Mouse (Mus musculus) hindbrain, embryonic 11.5 days (tissue): ENCODE data around the gene Fzd1. TPM values are rescaled to one million over a fixed set of nuclear protein-coding genes. Genes with fewer than 3 reads are reported as not detected.

ENCODE experiments used
- ATAC-seq: fragments of 200-750 bp; cut with Nextera tagmentation; 2 replicates; pipeline ENCODE4 v1.8.0; 2017; ENCODE audit warnings: mild to moderate bottlenecking, moderate TSS enrichment, moderate library complexity; ENCODE audit not compliant: low FRiP score
- DNase-seq: peaks from one replicate; pipeline ENCODE4 v3.0.0-alpha.2; 2015; ENCODE audit warnings: low spot score
- H3K27ac ChIP-seq: fragments of 300-500 bp; sonication (generic); 2 replicates; pipeline ENCODE4 v1.5.1; 2014; ENCODE audit warnings: mild to moderate bottlenecking, low read depth, low read length
- H3K27me3 ChIP-seq: fragments of 300-500 bp; sonication (generic); 2 replicates; pipeline ENCODE4 v1.6.1; 2014; ENCODE audit warnings: mild to moderate bottlenecking, low read length, moderate library complexity, mixed read lengths; ENCODE audit not compliant: control insufficient read depth, insufficient read depth
- H3K36me3 ChIP-seq: fragments of 300-500 bp; sonication (generic); 2 replicates; pipeline ENCODE4 v1.6.1; 2014; ENCODE audit warnings: mild to moderate bottlenecking, low read length, moderate library complexity, mixed read lengths; ENCODE audit not compliant: control insufficient read depth, insufficient read depth
- H3K4me1 ChIP-seq: fragments of 300-500 bp; sonication (generic); replicated peaks from 2 replicates; pipeline ENCODE4 v1.6.1; 2014; ENCODE audit warnings: low read length, mixed read lengths; ENCODE audit not compliant: control insufficient read depth, insufficient read depth
- H3K4me2 ChIP-seq: fragments of 300-500 bp; sonication (generic); replicated peaks from 2 replicates; pipeline ENCODE4 v1.6.1; 2014; ENCODE audit warnings: mild to moderate bottlenecking, low read depth, low read length
- H3K4me3 ChIP-seq: fragments of 300-500 bp; sonication (generic); 2 replicates; pipeline ENCODE4 v1.5.1; 2014; ENCODE audit warnings: low read depth, low read length
- H3K9ac ChIP-seq: fragments of 300-500 bp; sonication (generic); 2 replicates; pipeline ENCODE4 v1.6.1; 2014; ENCODE audit warnings: low read depth, low read length
- H3K9me3 ChIP-seq: fragments of 300-500 bp; sonication (generic); 2 replicates; pipeline ENCODE4 v1.6.1; 2016; ENCODE audit warnings: low read length; ENCODE audit not compliant: control insufficient read depth
- whole genome bisulfite sequencing: fragments of 180-500 bp; shearing (Covaris S2); extraction: QIAGEN DNeasy Blood & Tissue Kit; methylation state at CpG from one replicate; pipeline ENCODE4 v1.1.7; 2014; 5-methylcytosine and 5-hydroxymethylcytosine counted together
- polyA plus RNA-seq: library from polyadenylated mRNA; unstranded; fragments of >200 nt; fragmentation: Nextera tagmentation; extraction: Ambion mirVana; gene quantifications from 2 replicates; pipeline ENCODE4 v1.2.1, GENCODE M21; 2014

The Fzd1 gene
- polyA plus RNA-seq, 1 experiment from 2014 or later: 11.7 TPM

GRCm38 (mm10) chr5:4756871-4757711, 744 bp downstream of the Fzd1 start:
- WGBS: under 1% methylated on average over 61 of the region's 80 CpGs
- peak; percentile 69 for ATAC-seq
- DNase-seq: peak; percentile 78

GRCm38 (mm10) chr5:4756001-4756681, 1.7 kb downstream of the Fzd1 start:
- 2% methylated on average over 43 of the region's 43 CpGs for WGBS

More at GRCm38 (mm10) chr5:4756871-4757711, 744 bp downstream of the Fzd1 start:
- no peaks in the 10 kb centered on the region for H3K9me3 ChIP-seq
- H3K27ac ChIP-seq: peak overlapping the region; percentile 91
- no peaks in the 10 kb centered on the region for H3K36me3 ChIP-seq
- H3K27me3 ChIP-seq: peaks cover 8% of the 10 kb centered on the region; the same call in 1 of the 2 replicates
- peak overlapping the region; percentile 80 for H3K9ac ChIP-seq
- peak overlapping the region; percentile 99 for H3K4me2 ChIP-seq
- no peaks in the 10 kb centered on the region for H3K4me1 ChIP-seq
- peak overlapping the region; percentile 78 for H3K4me3 ChIP-seq

GRCm38 (mm10) chr5:4755326-4755725, 2.5 kb downstream of the Fzd1 start:
- no peak for DNase-seq
- WGBS: 26% methylated on average over 11 of the region's 11 CpGs

More at GRCm38 (mm10) chr5:4756001-4756681, 1.7 kb downstream of the Fzd1 start:
- Histone ChIP-seq H3K27me3 (peaks cover 8% of the 10 kb centered on the region; the same call in 1 of the 2 replicates), H3K36me3 (no peaks in the 10 kb centered on the region), H3K9me3 (no peaks in the 10 kb centered on the region), H3K9ac (peak overlapping the region; percentile 80), H3K4me1 (no peaks in the 10 kb centered on the region), H3K4me2 (peak overlapping the region; percentile 99), H3K27ac (no peak overlapping the region), H3K4me3 (peak overlapping the region; percentile 78)
- ATAC-seq (0 out of 2 replicates have a peak, but pooled peaks have one; percentile 5), DNase-seq (peak; percentile 54)

GRCm38 (mm10) chr5:4754701-4755281, 3.0 kb downstream of the Fzd1 start:
- peak overlapping the region; percentile 78 for H3K4me3 ChIP-seq
- H3K27ac ChIP-seq: no peak overlapping the region
- H3K9me3 ChIP-seq: no peaks in the 10 kb centered on the region
- no peaks in the 10 kb centered on the region for H3K4me1 ChIP-seq
- H3K9ac ChIP-seq: no peak overlapping the region; the same call in 1 of the 2 replicates
- WGBS: 24% methylated on average over 9 of the region's 9 CpGs
- peaks cover 7% of the 10 kb centered on the region; the same call in 1 of the 2 replicates for H3K27me3 ChIP-seq
- DNase-seq (peak; percentile 33), ATAC-seq (no peak)
- H3K36me3 ChIP-seq: no peaks in the 10 kb centered on the region
- peak overlapping the region; percentile 99 for H3K4me2 ChIP-seq

More at GRCm38 (mm10) chr5:4755326-4755725, 2.5 kb downstream of the Fzd1 start:
- Histone ChIP-seq H3K4me2 (peak overlapping the region; percentile 99), H3K36me3 (no peaks in the 10 kb centered on the region), H3K9me3 (no peaks in the 10 kb centered on the region), H3K9ac (peak overlapping the region; percentile 34), H3K4me1 (no peaks in the 10 kb centered on the region), H3K27me3 (peaks cover 8% of the 10 kb centered on the region; the same call in 1 of the 2 replicates), H3K4me3 (peak overlapping the region; percentile 78), H3K27ac (no peak overlapping the region)
- ATAC-seq: no peak

GRCm38 (mm10) chr5:4753161-4753560, 4.7 kb downstream of the Fzd1 start:
- H3K9ac ChIP-seq: no peak overlapping the region
- H3K9me3 ChIP-seq: no peaks in the 10 kb centered on the region
- no peak overlapping the region for H3K4me2 ChIP-seq
- ATAC-seq: no peak
- H3K4me3 ChIP-seq: no peak overlapping the region
- DNase-seq: no peak
- peaks cover 4% of the 10 kb centered on the region; the same call in 1 of the 2 replicates for H3K27me3 ChIP-seq
- no peaks in the 10 kb centered on the region for H3K36me3 ChIP-seq
- no peaks in the 10 kb centered on the region for H3K4me1 ChIP-seq
- no peak overlapping the region for H3K27ac ChIP-seq
- WGBS: 87% methylated on average over 5 of the region's 5 CpGs

- Histone ChIP-seq H3K9me3 (no peaks in the 10 kb centered on the region), H3K36me3 (no peaks in the 10 kb centered on the region), H3K4me2 (no peak overlapping the region), H3K4me1 (no peaks in the 10 kb centered on the region), H3K4me3 (no peak overlapping the region), H3K27me3 (no peaks in the 10 kb centered on the region), H3K27ac (no peak overlapping the region), H3K9ac (no peak overlapping the region)
- ATAC-seq: no peak
- WGBS: 63% methylated on average over 4 of the region's 4 CpGs
- no peak for DNase-seq
Measured at GRCm38 (mm10) chr5:4742722-4743121, 15.1 kb downstream of the Fzd1 start.

GRCm38 (mm10) chr5:4737013-4737412, 20.8 kb downstream of the Fzd1 start:
- no peaks in the 10 kb centered on the region for H3K4me1 ChIP-seq
- 43% methylated on average over 6 of the region's 6 CpGs for WGBS

GRCm38 (mm10) chr5:4735461-4735860, 22.4 kb downstream of the Fzd1 start:
- DNase-seq (no peak), ATAC-seq (no peak)
- no peaks in the 10 kb centered on the region for H3K4me1 ChIP-seq
- H3K4me2 ChIP-seq: no peak overlapping the region
- 76% methylated on average over 7 of the region's 7 CpGs for WGBS
- no peak overlapping the region for H3K9ac ChIP-seq
- H3K9me3 ChIP-seq: no peaks in the 10 kb centered on the region
- H3K36me3 ChIP-seq: no peaks in the 10 kb centered on the region
- H3K27me3 ChIP-seq: no peaks in the 10 kb centered on the region
- H3K4me3 ChIP-seq: no peak overlapping the region
- no peak overlapping the region for H3K27ac ChIP-seq

More at GRCm38 (mm10) chr5:4737013-4737412, 20.8 kb downstream of the Fzd1 start:
- H3K9me3 ChIP-seq: no peaks in the 10 kb centered on the region
- H3K27me3 ChIP-seq: no peaks in the 10 kb centered on the region
- H3K36me3 ChIP-seq: no peaks in the 10 kb centered on the region
- H3K9ac ChIP-seq: no peak overlapping the region
- no peak for ATAC-seq
- DNase-seq: no peak
- no peak overlapping the region for H3K27ac ChIP-seq
- H3K4me2 ChIP-seq: no peak overlapping the region
- H3K4me3 ChIP-seq: no peak overlapping the region
